Mouse (Mus musculus): Measurements from ENCODE around the gene Olfr685. TPM values are rescaled to one million over a fixed set of nuclear protein-coding genes. Genes with fewer than 3 reads are reported as not detected.

The Olfr685 gene
- not detected in 2 replicates for total RNA-seq (2014; rRNA removed)
- polyA plus RNA-seq (2012; rRNA removed), result not detected in 2 replicates

DNA sequence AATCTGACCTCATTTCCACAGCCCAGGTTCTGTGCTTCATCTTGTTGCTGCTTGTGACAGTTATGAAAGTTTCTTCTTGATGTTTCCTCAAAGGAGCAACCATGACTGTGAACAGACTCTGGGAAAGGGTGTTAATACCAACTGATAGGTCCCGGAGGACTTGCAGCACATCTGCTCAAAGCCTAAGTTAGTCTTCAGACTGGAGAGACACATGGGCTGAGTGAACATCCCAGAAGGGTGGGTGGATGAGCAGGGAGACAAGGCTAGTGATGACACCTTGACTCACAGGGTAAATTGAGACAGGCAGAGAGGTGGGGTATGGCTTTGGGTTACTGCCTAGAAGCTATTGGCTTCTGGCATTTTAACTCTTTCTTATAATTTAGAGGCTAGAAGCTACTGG is at the start of gene Olfr685:
TSS of gene Olfr685 (minus strand) at position 101 of the 400 bp plus-strand sequence.
- no peak for DNase-seq (ENCODE audit: extremely low read depth, low read depth, low spot score)
- Histone ChIP-seq H3K4me3 (ENCODE audit: insufficient read depth, low read depth, low read length) (no peak within 1 kb of the TSS), H3K79me2 (ENCODE audit: control insufficient read depth, insufficient read depth, low read length) (no peaks in the 10 kb centered on the region), H3K27me3 (ENCODE audit: control insufficient read depth, insufficient read depth, low read length) (no peaks in the 10 kb centered on the region), H3K27ac (replicated peaks; ENCODE audit: insufficient read depth, low read depth, low read length) (no peak within 1 kb of the TSS), H3K9ac (ENCODE audit: low read depth, low read length) (no peak within 1 kb of the TSS), H3K4me1 (ENCODE audit: control insufficient read depth, insufficient read depth, low read length) (no peaks in the 10 kb centered on the region), H3K36me3 (ENCODE audit: control insufficient read depth, insufficient read depth, low read length) (no peaks in the 10 kb centered on the region)
- TF ChIP-seq POLR2A (IDR thresholded peaks at IDR 0.05; ENCODE audit: extremely low read depth, insufficient read depth, low read length) (no peak), CTCF (IDR thresholded peaks at IDR 0.05; ENCODE audit: low read depth, low read length) (no peak)
- 90% methylated on average over 1 of the region's 1 CpGs for WGBS

DNA sequence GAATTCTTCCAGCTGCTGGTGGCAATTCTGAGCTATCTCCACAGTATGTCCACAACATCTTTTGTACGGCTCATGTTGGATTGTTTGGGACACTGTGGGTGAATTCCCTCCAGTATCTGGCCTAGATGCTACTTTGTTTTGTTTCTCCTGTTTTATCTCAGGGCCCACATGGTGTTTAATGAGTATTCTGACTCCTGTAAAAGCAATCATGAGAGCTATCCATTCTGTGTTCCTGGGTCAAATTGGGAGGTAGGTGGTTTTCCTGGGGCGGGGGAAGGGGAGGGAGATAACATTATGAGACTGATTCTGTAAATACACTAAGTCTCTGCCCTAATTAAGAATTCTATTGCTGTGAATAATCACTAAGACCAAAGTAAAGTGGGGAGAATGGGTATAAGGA is 43.6 kb upstream of the Olfr685 start:
- Histone ChIP-seq H3K4me3 (ENCODE audit: insufficient read depth, low read depth, low read length) (no peak overlapping the region), H3K79me2 (ENCODE audit: control insufficient read depth, insufficient read depth, low read length) (no peaks in the 10 kb centered on the region), H3K4me1 (ENCODE audit: control insufficient read depth, insufficient read depth, low read length) (no peaks in the 10 kb centered on the region), H3K27ac (replicated peaks; ENCODE audit: insufficient read depth, low read depth, low read length) (no peak overlapping the region), H3K36me3 (ENCODE audit: control insufficient read depth, insufficient read depth, low read length) (no peaks in the 10 kb centered on the region), H3K9ac (ENCODE audit: low read depth, low read length) (no peak overlapping the region), H3K27me3 (ENCODE audit: control insufficient read depth, insufficient read depth, low read length) (no peaks in the 10 kb centered on the region)
- DNase-seq (ENCODE audit: extremely low read depth, low read depth, low spot score), result no peak
- TF ChIP-seq CTCF (IDR thresholded peaks at IDR 0.05; ENCODE audit: low read depth, low read length), result no peak
- TF ChIP-seq POLR2A (IDR thresholded peaks at IDR 0.05; ENCODE audit: extremely low read depth, insufficient read depth, low read length), result no peak
- WGBS, result 81% methylated on average over 2 of the region's 2 CpGs

- Histone ChIP-seq H3K27ac (replicated peaks; ENCODE audit: insufficient read depth, low read depth, low read length) (no peak overlapping the region), H3K9ac (ENCODE audit: low read depth, low read length) (no peak overlapping the region), H3K4me3 (ENCODE audit: insufficient read depth, low read depth, low read length) (no peak overlapping the region), H3K27me3 (ENCODE audit: control insufficient read depth, insufficient read depth, low read length) (no peaks in the 10 kb centered on the region), H3K4me1 (ENCODE audit: control insufficient read depth, insufficient read depth, low read length) (no peaks in the 10 kb centered on the region), H3K36me3 (ENCODE audit: control insufficient read depth, insufficient read depth, low read length) (no peaks in the 10 kb centered on the region), H3K79me2 (ENCODE audit: control insufficient read depth, insufficient read depth, low read length) (no peaks in the 10 kb centered on the region)
- 76% methylated on average over 1 of the region's 1 CpGs for WGBS
- TF ChIP-seq CTCF (IDR thresholded peaks at IDR 0.05; ENCODE audit: low read depth, low read length), result no peak
- TF ChIP-seq POLR2A (IDR thresholded peaks at IDR 0.05; ENCODE audit: extremely low read depth, insufficient read depth, low read length), result no peak
- no peak for DNase-seq (ENCODE audit: extremely low read depth, low read depth, low spot score)
These were observed 42.3 kb upstream of the Olfr685 start for GRCm38 (mm10) chr7:105228138-105228537.

DNA sequence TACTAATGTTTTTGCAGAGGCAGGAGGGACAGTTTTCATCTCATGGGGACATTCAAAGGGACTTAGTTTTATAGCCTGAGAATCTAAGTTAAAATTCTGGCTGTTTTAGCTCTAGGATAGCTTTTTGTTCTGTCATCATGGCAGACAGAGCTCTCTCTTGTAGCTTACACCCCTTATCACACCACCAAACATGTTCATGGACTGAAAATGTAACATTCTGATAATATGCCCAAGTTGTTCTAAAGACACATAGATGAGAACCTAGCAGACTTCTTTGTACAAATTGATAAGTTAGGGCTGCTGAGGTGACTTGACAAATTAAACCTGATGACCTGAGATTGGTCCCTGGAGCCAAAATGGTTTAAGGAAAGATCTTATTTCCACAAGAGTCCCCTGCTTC is 40.9 kb upstream of the Olfr685 start:
- H3K27ac ChIP-seq (replicated peaks; ENCODE audit: insufficient read depth, low read depth, low read length), result no peak overlapping the region
- no peak overlapping the region for H3K4me3 ChIP-seq (ENCODE audit: insufficient read depth, low read depth, low read length)
- H3K9ac ChIP-seq (ENCODE audit: low read depth, low read length), result no peak overlapping the region
- no peaks in the 10 kb centered on the region for H3K79me2 ChIP-seq (ENCODE audit: control insufficient read depth, insufficient read depth, low read length)
- TF ChIP-seq POLR2A (IDR thresholded peaks at IDR 0.05; ENCODE audit: extremely low read depth, insufficient read depth, low read length) (no peak), CTCF (IDR thresholded peaks at IDR 0.05; ENCODE audit: low read depth, low read length) (no peak)
- no peaks in the 10 kb centered on the region for H3K27me3 ChIP-seq (ENCODE audit: control insufficient read depth, insufficient read depth, low read length)
- H3K36me3 ChIP-seq (ENCODE audit: control insufficient read depth, insufficient read depth, low read length), result no peaks in the 10 kb centered on the region
- DNase-seq (ENCODE audit: extremely low read depth, low read depth, low spot score), result no peak
- H3K4me1 ChIP-seq (ENCODE audit: control insufficient read depth, insufficient read depth, low read length), result no peaks in the 10 kb centered on the region

GRCm38 (mm10) chr7:105226072-105226471 is 40.3 kb upstream of the Olfr685 start:
- TF ChIP-seq CTCF (IDR thresholded peaks at IDR 0.05; ENCODE audit: low read depth, low read length) (no peak), POLR2A (IDR thresholded peaks at IDR 0.05; ENCODE audit: extremely low read depth, insufficient read depth, low read length) (no peak)
- no peaks in the 10 kb centered on the region for H3K79me2 ChIP-seq (ENCODE audit: control insufficient read depth, insufficient read depth, low read length)
- no peak overlapping the region for H3K4me3 ChIP-seq (ENCODE audit: insufficient read depth, low read depth, low read length)
- no peak for DNase-seq (ENCODE audit: extremely low read depth, low read depth, low spot score)
- no peaks in the 10 kb centered on the region for H3K36me3 ChIP-seq (ENCODE audit: control insufficient read depth, insufficient read depth, low read length)
- no peak overlapping the region for H3K27ac ChIP-seq (replicated peaks; ENCODE audit: insufficient read depth, low read depth, low read length)
- H3K9ac ChIP-seq (ENCODE audit: low read depth, low read length), result no peak overlapping the region
- no peaks in the 10 kb centered on the region for H3K27me3 ChIP-seq (ENCODE audit: control insufficient read depth, insufficient read depth, low read length)
- no peaks in the 10 kb centered on the region for H3K4me1 ChIP-seq (ENCODE audit: control insufficient read depth, insufficient read depth, low read length)

DNA sequence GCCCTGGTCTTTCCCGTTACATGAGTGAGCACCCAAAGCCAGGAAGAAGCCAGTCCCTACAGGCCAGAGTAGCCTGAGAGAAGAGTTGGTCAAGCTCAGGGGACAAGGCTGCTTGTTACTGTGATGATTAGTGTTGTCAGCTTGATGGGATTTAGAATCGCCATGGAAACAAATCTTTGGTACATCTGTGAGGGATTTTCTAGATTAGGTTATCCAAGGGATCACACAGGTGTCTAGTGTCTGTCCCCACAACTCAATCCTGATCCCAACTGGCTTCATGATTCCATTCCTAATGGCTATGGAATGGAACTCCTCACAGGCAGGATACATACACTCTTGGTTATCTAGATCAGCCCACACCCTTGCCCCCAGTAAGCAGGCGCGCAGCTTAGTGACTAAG is 32.5 kb upstream of the Olfr685 start:
- DNase-seq (ENCODE audit: extremely low read depth, low read depth, low spot score), result no peak
- H3K9ac ChIP-seq (ENCODE audit: low read depth, low read length), result no peak overlapping the region
- no peak for TF ChIP-seq CTCF (IDR thresholded peaks at IDR 0.05; ENCODE audit: low read depth, low read length)
- H3K4me3 ChIP-seq (ENCODE audit: insufficient read depth, low read depth, low read length), result no peak overlapping the region
- no peak overlapping the region for H3K27ac ChIP-seq (replicated peaks; ENCODE audit: insufficient read depth, low read depth, low read length)
- H3K4me1 ChIP-seq (ENCODE audit: control insufficient read depth, insufficient read depth, low read length), result no peaks in the 10 kb centered on the region
- no peaks in the 10 kb centered on the region for H3K36me3 ChIP-seq (ENCODE audit: control insufficient read depth, insufficient read depth, low read length)
- WGBS, result 65% methylated on average over 4 of the region's 4 CpGs
- no peaks in the 10 kb centered on the region for H3K27me3 ChIP-seq (ENCODE audit: control insufficient read depth, insufficient read depth, low read length)
- no peaks in the 10 kb centered on the region for H3K79me2 ChIP-seq (ENCODE audit: control insufficient read depth, insufficient read depth, low read length)
